Mouse (Mus musculus): Measurements from ENCODE around the gene Robo2. TPM values are rescaled to one million over a fixed set of nuclear protein-coding genes. Genes with fewer than 3 reads are reported as not detected.

The Robo2 gene
- total and polyA plus RNA-seq, 3 experiments = not detected

DNA sequence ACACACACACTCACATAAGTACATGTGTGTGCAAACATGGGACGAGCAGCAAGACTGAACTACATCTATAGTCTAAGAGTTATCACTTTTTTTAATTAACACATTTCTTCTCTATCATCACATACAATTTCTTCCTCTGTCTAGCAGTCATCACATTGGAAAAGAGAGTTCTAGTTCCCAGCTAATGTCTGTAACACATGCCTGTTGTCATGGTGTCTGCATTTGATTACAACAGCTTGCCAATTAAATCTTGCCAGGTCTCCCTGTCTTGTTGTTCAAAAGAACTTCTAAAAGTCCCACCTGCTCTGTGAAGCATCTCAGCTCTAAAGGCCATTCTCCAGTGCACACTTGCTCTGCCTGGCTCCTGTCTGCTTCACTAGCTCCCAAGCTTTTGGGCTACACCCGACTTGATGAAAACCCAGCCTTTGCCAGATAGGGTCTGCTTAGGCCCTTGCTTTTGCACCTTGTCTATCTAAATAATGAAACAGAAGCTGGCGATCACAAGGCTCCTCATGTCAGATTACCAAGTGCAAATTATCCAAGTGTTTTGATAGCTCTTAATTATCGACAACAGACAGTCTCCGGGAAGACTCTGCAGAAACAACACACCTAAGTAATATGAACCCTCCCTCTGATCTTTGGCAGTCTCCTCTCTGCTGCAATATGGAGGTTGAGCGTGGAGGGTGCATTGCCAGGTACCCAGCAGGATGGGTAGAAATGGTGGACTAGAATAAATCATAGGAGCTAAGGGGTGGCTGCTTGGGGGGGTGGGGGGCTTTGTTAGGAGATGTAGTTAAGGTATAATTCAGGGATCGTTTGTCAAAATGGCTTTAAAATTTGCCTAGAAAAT, 186.0 kb downstream of the Robo2 start:
- no peak overlapping the region for H3K9ac ChIP-seq (ENCODE audit: control insufficient read depth, low read depth, low read length, poor library complexity, severe bottlenecking)
- no peaks in the 10 kb centered on the region for H3K27me3 ChIP-seq (ENCODE audit: control insufficient read depth in 1 of 2, insufficient read depth in 2 of 2, low read length in 2 of 2)
- no peaks in the 10 kb centered on the region for H3K36me3 ChIP-seq (ENCODE audit: control insufficient read depth in 1 of 2, insufficient read depth in 2 of 2, low read length in 2 of 2)
- H3K4me1 ChIP-seq (ENCODE audit: control insufficient read depth in 1 of 2, insufficient read depth in 2 of 2, low read length in 2 of 2) = no peaks in the 10 kb centered on the region
- DNase-seq (ENCODE audit: low read depth, low spot score) = no peak
- no peak for TF ChIP-seq ZNF384 (IDR thresholded peaks at IDR 0.05; ENCODE audit: low read depth, low read length)
- no peak for TF ChIP-seq TCF12 (IDR thresholded peaks at IDR 0.05; ENCODE audit: low read depth, low read length)
- no peak for TF ChIP-seq UBTF (IDR thresholded peaks at IDR 0.05; ENCODE audit: borderline replicate concordance, insufficient read depth, low read depth, low read length)
- no peak overlapping the region for H3K4me3 ChIP-seq (ENCODE audit: control insufficient read depth in 1 of 2, insufficient read depth in 1 of 2, low read depth in 2 of 2, low read length in 2 of 2)
- H3K79me2 ChIP-seq (ENCODE audit: control insufficient read depth, insufficient read depth, low read length, poor library complexity) = no peaks in the 10 kb centered on the region
- H3K9me3 ChIP-seq (replicated peaks; ENCODE audit: insufficient read depth, low read length) = no peaks in the 10 kb centered on the region
- no peak overlapping the region for H3K27ac ChIP-seq (ENCODE audit: control insufficient read depth, low read depth, low read length)

DNA sequence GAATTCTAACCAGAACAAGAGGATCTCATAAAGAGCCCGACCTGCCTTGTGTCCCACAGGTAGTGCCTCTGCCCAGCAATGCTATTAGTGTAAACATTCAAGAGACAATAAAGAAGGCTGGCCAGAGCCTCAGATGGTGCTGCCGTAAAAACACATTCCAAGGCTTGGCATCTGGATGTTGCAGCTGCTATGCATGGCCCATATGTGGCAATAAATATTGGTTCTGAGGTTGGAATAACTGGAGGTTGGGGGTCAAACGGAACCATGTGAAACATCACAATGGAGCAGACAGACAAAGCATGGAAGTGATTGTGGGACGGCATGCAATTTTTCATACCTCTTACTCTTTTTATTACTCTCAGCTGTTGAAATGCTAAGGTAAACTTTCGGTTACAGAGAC, 189.1 kb downstream of the Robo2 start:
- Histone ChIP-seq H3K4me1 (ENCODE audit: control insufficient read depth in 1 of 2, insufficient read depth in 2 of 2, low read length in 2 of 2) (no peaks in the 10 kb centered on the region), H3K27ac (ENCODE audit: control insufficient read depth, low read depth, low read length) (no peak overlapping the region), H3K79me2 (ENCODE audit: control insufficient read depth, insufficient read depth, low read length, poor library complexity) (no peaks in the 10 kb centered on the region), H3K9me3 (replicated peaks; ENCODE audit: insufficient read depth, low read length) (no peaks in the 10 kb centered on the region), H3K36me3 (ENCODE audit: control insufficient read depth in 1 of 2, insufficient read depth in 2 of 2, low read length in 2 of 2) (no peaks in the 10 kb centered on the region), H3K27me3 (ENCODE audit: control insufficient read depth in 1 of 2, insufficient read depth in 2 of 2, low read length in 2 of 2) (no peaks in the 10 kb centered on the region), H3K4me3 (ENCODE audit: control insufficient read depth in 1 of 2, insufficient read depth in 1 of 2, low read depth in 2 of 2, low read length in 2 of 2) (no peak overlapping the region), H3K9ac (ENCODE audit: control insufficient read depth, low read depth, low read length, poor library complexity, severe bottlenecking) (no peak overlapping the region)
- TF ChIP-seq E2F4 (IDR thresholded peaks at IDR 0.05; ENCODE audit: borderline replicate concordance, low read depth, low read length) (no peak), ELF1 (IDR thresholded peaks at IDR 0.05; ENCODE audit: low read depth, low read length) (no peak), NELFE (IDR thresholded peaks at IDR 0.05; ENCODE audit: low read depth, low read length) (no peak), UBTF (IDR thresholded peaks at IDR 0.05; ENCODE audit: borderline replicate concordance, insufficient read depth, low read depth, low read length) (no peak), MXI1 (IDR thresholded peaks at IDR 0.05; ENCODE audit: low read depth, low read length) (no peak), USF2 (IDR thresholded peaks at IDR 0.05; ENCODE audit: borderline replicate concordance in 1 of 2, insufficient read depth in 1 of 2, low read depth in 1 of 2, low read length in 2 of 2) (no peak), CTCF (IDR thresholded peaks at IDR 0.05 in 2 of 3, conservative IDR thresholded peaks at IDR 0.05 in 1 of 3; ENCODE audit: control insufficient read depth in 1 of 3, insufficient read depth in 1 of 3, low read depth in 2 of 3, low read length in 3 of 3, poor library complexity in 1 of 3, severe bottlenecking in 1 of 3) (no peak), GATA1 (IDR thresholded peaks at IDR 0.05; ENCODE audit: low read depth, low read length) (no peak), CHD2 (IDR thresholded peaks at IDR 0.05; ENCODE audit: low read length) (no peak), POLR2AphosphoS2 (IDR thresholded peaks at IDR 0.05; ENCODE audit: low read length) (no peak), MEF2A (IDR thresholded peaks at IDR 0.05; ENCODE audit: extremely low read depth, insufficient replicate concordance, low read depth, low read length, poor library complexity, severe bottlenecking) (no peak), RCOR1 (IDR thresholded peaks at IDR 0.05; ENCODE audit: low read depth, low read length) (no peak), SIN3A (IDR thresholded peaks at IDR 0.05; ENCODE audit: low read length) (no peak), CHD1 (IDR thresholded peaks at IDR 0.05; ENCODE audit: low read depth, low read length) (no peak), GABPA (IDR thresholded peaks at IDR 0.05; ENCODE audit: low read depth, low read length) (no peak), KAT2A (conservative IDR thresholded peaks at IDR 0.05; ENCODE audit: low read depth, low read length) (no peak), BHLHE40 (IDR thresholded peaks at IDR 0.05; ENCODE audit: borderline replicate concordance, low read depth, low read length) (no peak), MAFK (IDR thresholded peaks at IDR 0.05; ENCODE audit: borderline replicate concordance, low read depth, low read length) (no peak), MAX (IDR thresholded peaks at IDR 0.05; ENCODE audit: low read length) (no peak)
- DNase-seq (ENCODE audit: low read depth, low spot score) = no peak

Measured in MEL (cell line).